Mouse (Mus musculus): ENCODE results near the gene 4930558K02Rik. TPM values are rescaled to one million over a fixed set of nuclear protein-coding genes. Genes with fewer than 3 reads are reported as not detected.

4930558K02Rik gene
- polyA plus RNA-seq, 1 experiment, result not detected

- DNase-seq, result peak; percentile 67 to 73
- WGBS, result 50% methylated on average over 16 of the region's 16 CpGs
- no peaks in the 10 kb centered on the region for H3K4me1 ChIP-seq (ENCODE audit: control insufficient read depth, insufficient read depth, low read length)
- H3K27ac ChIP-seq (ENCODE audit: insufficient read depth, low read length), result no peak overlapping the region; the same call in 1 of the 2 replicates
- H3K27me3 ChIP-seq (ENCODE audit: control insufficient read depth, insufficient read depth, low read length), result no peaks in the 10 kb centered on the region
- TF ChIP-seq POLR2A (IDR thresholded peaks at IDR 0.05; ENCODE audit: borderline replicate concordance, insufficient read depth, low read length) (no peak), CTCF (IDR thresholded peaks at IDR 0.05; ENCODE audit: borderline replicate concordance, insufficient read depth, low read depth, low read length) (peak; percentile 66)
- H3K4me3 ChIP-seq (replicated peaks; ENCODE audit: insufficient read depth, low read depth, low read length), result no peak overlapping the region
These were observed 2.9 kb downstream of the 4930558K02Rik start for GRCm38 (mm10) chr1:161976255-161977182.

GRCm38 (mm10) chr1:161972233-161972632 lies 7.2 kb downstream of the 4930558K02Rik start:
- Histone ChIP-seq H3K4me3 (replicated peaks; ENCODE audit: insufficient read depth, low read depth, low read length) (no peak overlapping the region), H3K27me3 (ENCODE audit: control insufficient read depth, insufficient read depth, low read length) (no peaks in the 10 kb centered on the region), H3K27ac (ENCODE audit: insufficient read depth, low read length) (no peak overlapping the region), H3K4me1 (ENCODE audit: control insufficient read depth, insufficient read depth, low read length) (peaks cover 3% of the 10 kb centered on the region; the same call in 1 of the 2 replicates)
- TF ChIP-seq POLR2A (IDR thresholded peaks at IDR 0.05; ENCODE audit: borderline replicate concordance, insufficient read depth, low read length) (no peak), CTCF (IDR thresholded peaks at IDR 0.05; ENCODE audit: borderline replicate concordance, insufficient read depth, low read depth, low read length) (no peak)
- WGBS, result 93% methylated on average over 8 of the region's 8 CpGs
- DNase-seq, result no peak

DNA sequence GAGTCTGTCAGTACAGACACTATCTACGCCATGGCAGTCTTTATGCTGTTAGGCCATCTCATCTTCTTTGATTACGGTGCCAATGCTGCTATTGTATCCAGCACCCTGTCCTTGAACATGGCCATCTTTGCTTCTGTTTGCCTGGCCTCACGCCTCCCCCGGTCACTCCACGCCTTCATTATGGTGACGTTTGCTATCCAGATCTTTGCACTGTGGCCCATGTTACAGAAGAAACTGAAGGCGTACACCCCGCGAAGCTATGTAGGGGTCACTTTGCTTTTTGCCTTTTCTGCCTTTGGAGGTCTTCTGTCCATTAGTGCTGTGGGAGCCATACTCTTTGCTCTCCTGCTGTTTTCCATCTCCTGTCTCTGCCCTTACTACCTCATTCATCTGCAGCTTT lies 8.6 kb downstream of the 4930558K02Rik start:
- no peak overlapping the region for H3K4me3 ChIP-seq (replicated peaks; ENCODE audit: insufficient read depth, low read depth, low read length)
- H3K4me1 ChIP-seq (ENCODE audit: control insufficient read depth, insufficient read depth, low read length), result peaks cover 3% of the 10 kb centered on the region
- TF ChIP-seq CTCF (IDR thresholded peaks at IDR 0.05; ENCODE audit: borderline replicate concordance, insufficient read depth, low read depth, low read length) (no peak), POLR2A (IDR thresholded peaks at IDR 0.05; ENCODE audit: borderline replicate concordance, insufficient read depth, low read length) (no peak)
- H3K27me3 ChIP-seq (ENCODE audit: control insufficient read depth, insufficient read depth, low read length), result no peaks in the 10 kb centered on the region
- WGBS, result 97% methylated on average over 9 of the region's 9 CpGs
- H3K27ac ChIP-seq (ENCODE audit: insufficient read depth, low read length), result no peak overlapping the region
- DNase-seq, result no peak

DNA sequence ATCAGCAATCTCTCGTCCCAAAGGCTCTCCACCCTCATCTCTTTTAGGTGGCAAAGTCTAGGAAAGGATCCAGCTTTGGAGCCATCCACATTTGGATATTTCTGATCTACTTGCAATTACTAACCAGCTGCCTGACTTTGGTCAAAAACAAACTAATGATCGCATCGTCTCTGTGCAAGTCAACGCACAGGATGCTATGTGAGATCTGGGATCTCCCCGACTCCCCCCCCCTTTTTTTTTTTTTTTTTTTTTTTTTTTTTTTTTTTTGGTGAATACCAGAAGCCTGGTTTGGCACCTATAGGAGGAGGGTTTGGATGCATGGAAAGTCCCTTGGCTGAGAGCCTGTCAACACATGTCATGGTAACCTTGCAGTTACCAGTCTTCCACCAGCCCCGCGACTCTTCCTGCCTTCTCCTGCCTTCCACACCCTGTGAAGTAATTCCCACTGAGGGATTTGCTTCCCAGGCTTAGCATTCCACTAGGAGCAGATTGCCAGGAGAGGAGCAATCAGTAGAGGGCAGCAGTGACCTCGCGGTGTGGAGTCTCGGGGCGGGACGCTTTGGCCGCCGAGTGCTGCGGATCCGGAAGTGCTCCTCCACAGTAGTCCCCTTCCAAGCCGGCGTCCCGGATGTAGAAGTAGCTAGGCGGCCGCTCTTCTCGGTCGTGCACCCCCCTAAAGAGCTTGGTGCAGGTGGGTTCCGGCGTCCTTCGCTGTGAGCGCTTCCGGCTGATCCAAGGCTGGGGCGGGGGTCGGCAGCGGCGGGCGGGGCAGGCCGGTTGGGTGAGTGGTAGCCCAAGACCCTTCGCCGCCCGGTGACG lies 10.6 kb downstream of the 4930558K02Rik start, which contains the start of gene Pigc:
Pigc (plus strand) TSS at position 598 of the 819 bp plus-strand sequence.
- peak; percentile 93 to 95 for DNase-seq
- TF ChIP-seq CTCF (IDR thresholded peaks at IDR 0.05; ENCODE audit: borderline replicate concordance, insufficient read depth, low read depth, low read length) (peak; percentile 78), POLR2A (IDR thresholded peaks at IDR 0.05; ENCODE audit: borderline replicate concordance, insufficient read depth, low read length) (peak; percentile 59; the same call in 1 of the 2 replicates)
- WGBS, result under 1% methylated on average over 38 of the region's 38 CpGs
- Histone ChIP-seq H3K27ac (ENCODE audit: insufficient read depth, low read length) (no peak within 1 kb of the TSS; the same call in 1 of the 2 replicates), H3K27me3 (ENCODE audit: control insufficient read depth, insufficient read depth, low read length) (no peaks in the 10 kb centered on the region), H3K4me3 (replicated peaks; ENCODE audit: insufficient read depth, low read depth, low read length) (peak within 1 kb of the TSS; percentile 87), H3K4me1 (ENCODE audit: control insufficient read depth, insufficient read depth, low read length) (peaks cover 3% of the 10 kb centered on the region)

- WGBS, result 83% methylated on average over 2 of the region's 2 CpGs
- Histone ChIP-seq H3K27me3 (ENCODE audit: control insufficient read depth, insufficient read depth, low read length) (no peaks in the 10 kb centered on the region), H3K4me3 (replicated peaks; ENCODE audit: insufficient read depth, low read depth, low read length) (no peak overlapping the region), H3K27ac (ENCODE audit: insufficient read depth, low read length) (no peak overlapping the region), H3K4me1 (ENCODE audit: control insufficient read depth, insufficient read depth, low read length) (peaks cover 3% of the 10 kb centered on the region)
- DNase-seq, result no peak
- TF ChIP-seq CTCF (IDR thresholded peaks at IDR 0.05; ENCODE audit: borderline replicate concordance, insufficient read depth, low read depth, low read length) (no peak), POLR2A (IDR thresholded peaks at IDR 0.05; ENCODE audit: borderline replicate concordance, insufficient read depth, low read length) (no peak)
These were observed 11.5 kb downstream of the 4930558K02Rik start for GRCm38 (mm10) chr1:161967936-161968335.

GRCm38 (mm10) chr1:161962465-161963377 lies 16.7 kb downstream of the 4930558K02Rik start:
- Histone ChIP-seq H3K27me3 (ENCODE audit: control insufficient read depth, insufficient read depth, low read length) (no peaks in the 10 kb centered on the region), H3K27ac (ENCODE audit: insufficient read depth, low read length) (no peak overlapping the region), H3K4me3 (replicated peaks; ENCODE audit: insufficient read depth, low read depth, low read length) (no peak overlapping the region), H3K4me1 (ENCODE audit: control insufficient read depth, insufficient read depth, low read length) (no peaks in the 10 kb centered on the region; the same call in 1 of the 2 replicates)
- no peak for DNase-seq
- no peak for TF ChIP-seq POLR2A (IDR thresholded peaks at IDR 0.05; ENCODE audit: borderline replicate concordance, insufficient read depth, low read length)
- peak; percentile 41; the same call in 1 of the 2 replicates for TF ChIP-seq CTCF (IDR thresholded peaks at IDR 0.05; ENCODE audit: borderline replicate concordance, insufficient read depth, low read depth, low read length)
- whole genome bisulfite sequencing, result 53% methylated on average over 3 of the region's 3 CpGs
